Mouse (Mus musculus) myocyte (in vitro differentiated cells): ENCODE measurements around the gene Spata17. TPM values are rescaled to one million over a fixed set of nuclear protein-coding genes. Genes with fewer than 3 reads are reported as not detected.

Experiments used
- H3K27me3 ChIP-seq: one replicate; pipeline ENCODE4 v1.6.1; 2011; ENCODE audit not compliant: control insufficient read depth, insufficient read depth, insufficient read length
- H3K36me3 ChIP-seq: one replicate; pipeline ENCODE4 v1.6.1; 2011; ENCODE audit not compliant: control insufficient read depth, insufficient read depth
- H3K4me2 ChIP-seq: one replicate; pipeline ENCODE4 v1.6.1; 2011; ENCODE audit warnings: low read depth, control low read depth
- H3K4me3 ChIP-seq: one replicate; pipeline ENCODE4 v1.5.1; 2011; ENCODE audit warnings: mild to moderate bottlenecking, control low read depth, moderate library complexity
- H3K79me2 ChIP-seq: one replicate; pipeline ENCODE4 v1.6.1; 2011; ENCODE audit not compliant: control insufficient read depth, insufficient read depth
- H3ac ChIP-seq: one replicate; pipeline ENCODE4 v1.6.1; 2011; ENCODE audit not compliant: control insufficient read depth, insufficient read length
- CEBPB ChIP-seq: IDR thresholded peaks from 2 replicates; pipeline ENCODE4 v1.6.1; 2011; ENCODE audit warnings: mild to moderate bottlenecking, moderate library complexity; ENCODE audit not compliant: poor library complexity, insufficient read depth, severe bottlenecking
- E2F4 ChIP-seq: IDR thresholded peaks from one replicate; pipeline ENCODE4 v1.6.1; 2011; ENCODE audit warnings: mild to moderate bottlenecking, control low read depth, moderate library complexity; ENCODE audit not compliant: insufficient read depth
- MAX ChIP-seq: IDR thresholded peaks from one replicate; pipeline ENCODE4 v1.6.1; 2011; ENCODE audit warnings: low read depth, mild to moderate bottlenecking, control low read depth
- MYOG ChIP-seq, 3 experiments: IDR thresholded peaks; one replicate each; pipeline ENCODE4 v1.6.1; 2011; ENCODE audit warnings: control low read depth in 2 of 3, low read depth in 2 of 3, mild to moderate bottlenecking in 2 of 3; ENCODE audit not compliant: insufficient read length in 2 of 3, control insufficient read depth in 1 of 3, insufficient read depth in 1 of 3
- POLR2A ChIP-seq: IDR thresholded peaks from one replicate; pipeline ENCODE4 v1.6.1; 2011; ENCODE audit warnings: low read depth, mild to moderate bottlenecking, control low read depth, moderate library complexity; ENCODE audit not compliant: insufficient read length
- POLR2AphosphoS2 ChIP-seq: IDR thresholded peaks from one replicate; pipeline ENCODE4 v1.6.1; 2011; ENCODE audit warnings: low read depth, control low read depth; ENCODE audit not compliant: insufficient read length
- REST ChIP-seq: IDR thresholded peaks from one replicate; pipeline ENCODE4 v1.6.1; 2011; ENCODE audit warnings: mild to moderate bottlenecking, control low read depth, moderate library complexity; ENCODE audit not compliant: insufficient read depth, insufficient read length
- SRF ChIP-seq: IDR thresholded peaks from one replicate; pipeline ENCODE4 v1.6.1; 2011; ENCODE audit warnings: low read depth; ENCODE audit not compliant: control insufficient read depth, insufficient read length
- TCF12 ChIP-seq: IDR thresholded peaks from one replicate; pipeline ENCODE4 v1.6.1; 2011; ENCODE audit warnings: mild to moderate bottlenecking, control low read depth; ENCODE audit not compliant: poor library complexity, insufficient read depth, severe bottlenecking
- TCF3 ChIP-seq: IDR thresholded peaks from one replicate; pipeline ENCODE4 v1.6.1; 2011; ENCODE audit warnings: low read depth, control low read depth; ENCODE audit not compliant: insufficient read length
- USF1 ChIP-seq: IDR thresholded peaks from one replicate; pipeline ENCODE4 v1.6.1; 2011; ENCODE audit warnings: low read depth, mild to moderate bottlenecking, control low read depth, moderate library complexity
- polyA plus RNA-seq: library from polyadenylated mRNA; unstranded; fragments of >200 nt; fragmentation: generic; extraction: Trizol; gene quantifications from one replicate; pipeline ENCODE4 v1.2.1, GENCODE M21; 2012; ENCODE audit warnings: missing spikeins

Spata17 gene
- polyA plus RNA-seq, 1 experiment, result 0.05 TPM

DNA sequence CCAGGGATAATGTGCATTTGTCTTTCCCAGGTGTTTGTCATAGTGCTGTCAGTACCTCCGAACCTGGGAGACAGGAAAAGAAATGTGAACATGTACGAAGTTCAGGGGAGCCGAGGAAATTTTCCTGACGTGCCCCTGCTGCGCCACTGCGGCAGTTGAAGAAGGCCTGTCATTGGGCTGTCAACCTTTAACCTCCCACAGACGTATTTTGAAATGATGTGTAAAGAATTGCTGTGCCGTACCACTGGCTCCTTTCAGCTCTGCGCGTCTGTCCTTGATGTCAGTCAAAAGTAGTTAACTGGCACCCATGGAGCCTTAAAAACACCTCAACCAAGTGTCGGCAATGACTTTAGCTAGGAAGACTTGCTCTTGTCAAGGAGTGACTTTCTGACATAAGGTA, 205.2 kb downstream of the Spata17 start:
- Histone ChIP-seq H3K27me3 (no peaks in the 10 kb centered on the region), H3ac (no peak overlapping the region), H3K79me2 (no peaks in the 10 kb centered on the region), H3K4me2 (no peak overlapping the region), H3K36me3 (no peaks in the 10 kb centered on the region), H3K4me3 (no peak overlapping the region)
- TF ChIP-seq TCF12 (no peak), POLR2AphosphoS2 (no peak), SRF (no peak), TCF3 (no peak)

DNA sequence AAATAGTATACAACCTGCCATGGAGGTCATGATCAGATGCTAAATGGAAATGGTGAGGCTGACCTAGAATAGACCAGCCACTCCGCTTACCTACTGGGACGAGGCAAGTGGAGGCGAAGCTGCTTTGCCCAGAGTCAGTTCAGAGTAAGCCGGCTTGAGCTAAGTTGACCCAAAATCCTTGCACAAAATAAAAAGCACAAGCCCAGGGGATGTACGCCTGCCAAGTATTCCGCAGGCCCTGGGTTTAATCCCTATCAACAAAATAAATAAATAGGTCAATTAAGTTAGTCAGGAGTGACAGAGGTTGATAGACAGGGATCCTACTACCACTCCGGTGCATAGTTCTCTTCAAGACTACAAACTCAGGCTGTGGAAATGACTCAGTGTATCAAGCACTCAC, 207.0 kb downstream of the Spata17 start:
- no peak overlapping the region for H3ac ChIP-seq

DNA sequence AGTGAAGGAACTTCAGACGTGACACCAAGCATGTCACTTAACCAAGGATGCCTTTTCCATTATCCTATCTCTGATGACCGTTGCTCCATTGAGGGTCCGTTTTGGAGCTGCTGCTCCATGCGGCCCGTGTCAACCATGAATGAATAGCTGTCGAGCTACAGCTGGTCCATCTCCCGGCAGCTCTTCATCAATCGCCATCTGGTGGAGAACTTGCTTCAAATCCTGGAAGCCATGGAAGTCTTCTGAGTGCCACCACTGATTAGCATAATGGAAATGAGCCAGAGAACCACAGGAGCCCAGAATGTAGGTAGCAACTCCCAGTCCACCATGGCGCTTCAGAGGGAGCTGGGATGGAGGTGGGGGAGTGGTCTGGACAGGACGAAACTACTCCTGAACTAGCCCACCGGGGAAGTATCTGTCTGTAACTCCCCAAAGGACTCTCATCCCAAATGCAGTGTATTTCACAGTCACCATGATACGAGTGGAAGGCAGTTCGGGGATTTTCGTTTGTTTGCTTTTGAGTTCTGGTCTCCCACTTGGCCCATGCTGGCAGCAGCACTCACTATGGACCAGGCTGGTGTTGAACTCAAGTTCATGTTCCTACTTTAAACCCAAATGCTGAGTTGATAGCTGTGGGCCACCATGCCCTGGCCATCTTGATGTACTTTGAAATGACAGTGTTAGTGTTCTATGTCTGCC, 208.9 kb downstream of the Spata17 start:
- Histone ChIP-seq H3K4me2 (no peak overlapping the region), H3K4me3 (no peak overlapping the region), H3K36me3 (no peaks in the 10 kb centered on the region), H3ac (no peak overlapping the region), H3K79me2 (no peaks in the 10 kb centered on the region), H3K27me3 (no peaks in the 10 kb centered on the region)
- TF ChIP-seq CEBPB (no peak), SRF (no peak), TCF12 (no peak), TCF3 (no peak), POLR2A (no peak)

More for the DNA sequence above, 207.0 kb downstream of the Spata17 start:
- Histone ChIP-seq H3K79me2 (no peaks in the 10 kb centered on the region), H3K36me3 (no peaks in the 10 kb centered on the region), H3K4me2 (no peak overlapping the region), H3K4me3 (no peak overlapping the region), H3K27me3 (no peaks in the 10 kb centered on the region)
- no peak for TF ChIP-seq POLR2A
- TF ChIP-seq MYOG (IDR thresholded peaks at IDR 0.05; ENCODE audit: control insufficient read depth in 1 of 3, insufficient read depth in 1 of 3, insufficient read length in 2 of 3, low read depth in 2 of 3), result no peak
- TF ChIP-seq CEBPB, result no peak
- TF ChIP-seq TCF12, result no peak
- no peak for TF ChIP-seq TCF3
- TF ChIP-seq REST, result no peak
- TF ChIP-seq POLR2AphosphoS2, result no peak
- no peak for TF ChIP-seq SRF

DNA sequence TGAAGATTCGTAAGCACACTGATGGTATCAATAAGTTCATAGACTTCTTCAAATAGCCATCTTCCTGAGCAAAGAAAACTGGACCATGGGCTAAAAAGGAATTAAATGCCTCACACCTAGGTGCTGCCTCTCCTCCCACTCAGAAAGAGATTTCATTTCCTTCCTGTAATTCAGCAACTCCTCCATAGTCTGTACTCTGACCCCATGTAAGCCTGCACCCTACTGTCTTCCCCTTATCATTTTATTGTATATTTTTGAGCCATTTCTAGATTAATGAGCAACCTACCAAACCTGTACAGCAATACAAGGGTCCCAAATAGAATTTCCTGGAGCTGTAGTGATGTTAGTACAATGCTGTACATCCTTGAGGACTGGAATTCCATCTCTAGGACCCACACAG, 211.0 kb downstream of the Spata17 start:
- Histone ChIP-seq H3K4me2 (no peak overlapping the region), H3K36me3 (no peaks in the 10 kb centered on the region), H3ac (no peak overlapping the region), H3K4me3 (no peak overlapping the region), H3K27me3 (no peaks in the 10 kb centered on the region), H3K79me2 (no peaks in the 10 kb centered on the region)
- TF ChIP-seq MAX (no peak), E2F4 (no peak), SRF (no peak), TCF12 (no peak), REST (no peak), POLR2AphosphoS2 (no peak), USF1 (no peak), POLR2A (no peak), CEBPB (no peak), TCF3 (no peak)

DNA sequence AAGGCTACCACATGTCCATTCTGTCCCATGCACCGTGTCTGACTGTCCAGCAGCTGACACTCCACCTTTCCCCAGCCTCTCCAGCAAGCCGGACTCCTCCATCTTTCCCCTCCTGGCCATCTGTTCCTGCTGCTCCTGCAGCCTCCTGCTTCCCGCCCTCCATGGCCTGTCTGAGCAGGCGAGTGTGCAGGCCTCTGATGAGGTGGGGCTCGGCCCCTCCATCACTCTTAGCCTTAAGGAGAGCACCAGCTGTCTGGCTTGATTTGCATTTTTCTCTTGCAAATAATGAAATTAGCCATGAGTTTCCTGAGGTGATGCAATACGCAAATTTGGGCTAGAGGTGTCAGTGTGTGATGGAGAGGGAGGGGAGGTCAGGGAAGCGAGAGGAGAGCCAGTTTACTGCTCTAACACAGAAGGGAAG, 211.8 kb downstream of the Spata17 start:
- H3K79me2 ChIP-seq, result no peaks in the 10 kb centered on the region
- no peak overlapping the region for H3K4me3 ChIP-seq
- H3K27me3 ChIP-seq, result no peaks in the 10 kb centered on the region
- TF ChIP-seq E2F4 (no peak), MYOG (IDR thresholded peaks at IDR 0.05; ENCODE audit: control insufficient read depth in 1 of 3, insufficient read depth in 1 of 3, insufficient read length in 2 of 3, low read depth in 2 of 3) (no peak), POLR2A (no peak), MAX (no peak), TCF3 (no peak), CEBPB (no peak), REST (no peak), TCF12 (no peak), USF1 (no peak)
- no peak overlapping the region for H3ac ChIP-seq
- no peaks in the 10 kb centered on the region for H3K36me3 ChIP-seq
- H3K4me2 ChIP-seq, result no peak overlapping the region
